Mouse (Mus musculus): ENCODE results near the gene Olfr129. TPM values are rescaled to one million over a fixed set of nuclear protein-coding genes. Genes with fewer than 3 reads are reported as not detected.

Olfr129 gene
- not detected in 2 replicates for polyA plus RNA-seq (2016; fragmentation: Nextera tagmentation; extraction: Ambion mirVana)

- Histone ChIP-seq H3K4me3 (no peak within 1 kb of the TSS), H3K9me3 (replicated peaks) (no peaks in the 10 kb centered on the region), H3K27me3 (ENCODE audit: low read depth, poor library complexity, severe bottlenecking) (no peaks in the 10 kb centered on the region), H3K36me3 (no peaks in the 10 kb centered on the region), H3K4me1 (no peaks in the 10 kb centered on the region), H3K27ac (replicated peaks) (no peak within 1 kb of the TSS)
- 69% methylated on average over 1 of the region's 1 CpGs for WGBS
- DNase-seq (ENCODE audit: low spot score): no peak
Measured at GRCm38 (mm10) chr17:38059979-38060378, at the start of gene Olfr129. Gene Olfr129, minus strand, starts transcription at chr17:38060079.

- Histone ChIP-seq H3K9me3 (replicated peaks) (no peaks in the 10 kb centered on the region), H3K36me3 (no peaks in the 10 kb centered on the region), H3K4me3 (no peak within 1 kb of the TSS), H3K27ac (replicated peaks) (no peak within 1 kb of the TSS), H3K27me3 (ENCODE audit: low read depth, poor library complexity, severe bottlenecking) (no peaks in the 10 kb centered on the region), H3K4me1 (no peaks in the 10 kb centered on the region)
- DNase-seq (ENCODE audit: low spot score): no peak
Measured at GRCm38 (mm10) chr17:38088593-38088992, 28.7 kb upstream of the Olfr129 start, which contains the start of gene Olfr131. Gene Olfr131, minus strand, starts transcription at chr17:38088693.

GRCm38 (mm10) chr17:38082364-38082763 lies 22.5 kb upstream of the Olfr129 start:
- WGBS: 94% methylated on average over 4 of the region's 4 CpGs
- Histone ChIP-seq H3K36me3 (no peaks in the 10 kb centered on the region), H3K27ac (replicated peaks) (no peak overlapping the region)

GRCm38 (mm10) chr17:38063621-38064020 lies 3.7 kb upstream of the Olfr129 start, which contains the start of gene Olfr130:
Gene Olfr130, plus strand, starts transcription at chr17:38063921.
- H3K4me1 ChIP-seq: no peaks in the 10 kb centered on the region
- H3K27me3 ChIP-seq (ENCODE audit: low read depth, poor library complexity, severe bottlenecking): no peaks in the 10 kb centered on the region
- no peak for DNase-seq (ENCODE audit: low spot score)
- 94% methylated on average over 1 of the region's 1 CpGs for WGBS
- H3K9me3 ChIP-seq (replicated peaks): no peaks in the 10 kb centered on the region
- no peak within 1 kb of the TSS for H3K4me3 ChIP-seq
- no peak within 1 kb of the TSS for H3K27ac ChIP-seq (replicated peaks)
- H3K36me3 ChIP-seq: no peaks in the 10 kb centered on the region

More at GRCm38 (mm10) chr17:38082364-38082763, 22.5 kb upstream of the Olfr129 start:
- H3K4me1 ChIP-seq: no peaks in the 10 kb centered on the region
- DNase-seq (ENCODE audit: low spot score): no peak
- H3K9me3 ChIP-seq (replicated peaks): no peaks in the 10 kb centered on the region; the same call in 1 of the 2 replicates
- H3K27me3 ChIP-seq (ENCODE audit: low read depth, poor library complexity, severe bottlenecking): no peaks in the 10 kb centered on the region
- no peak overlapping the region for H3K4me3 ChIP-seq

- Histone ChIP-seq H3K4me1 (no peaks in the 10 kb centered on the region), H3K36me3 (no peaks in the 10 kb centered on the region), H3K27ac (replicated peaks) (no peak overlapping the region), H3K9me3 (replicated peaks) (no peaks in the 10 kb centered on the region), H3K27me3 (ENCODE audit: low read depth, poor library complexity, severe bottlenecking) (no peaks in the 10 kb centered on the region), H3K4me3 (no peak overlapping the region)
- no peak for DNase-seq (ENCODE audit: low spot score)
- 34% methylated on average over 5 of the region's 5 CpGs for WGBS
Measured at GRCm38 (mm10) chr17:38026297-38026696, 33.6 kb downstream of the Olfr129 start.

GRCm38 (mm10) chr17:38016341-38016740 lies 43.5 kb downstream of the Olfr129 start:
- Histone ChIP-seq H3K27ac (replicated peaks) (no peak overlapping the region), H3K4me3 (no peak overlapping the region), H3K4me1 (no peaks in the 10 kb centered on the region), H3K27me3 (ENCODE audit: low read depth, poor library complexity, severe bottlenecking) (no peaks in the 10 kb centered on the region), H3K9me3 (replicated peaks) (no peaks in the 10 kb centered on the region), H3K36me3 (no peaks in the 10 kb centered on the region)
- no peak for DNase-seq (ENCODE audit: low spot score)
- WGBS: 86% methylated on average over 2 of the region's 2 CpGs

GRCm38 (mm10) chr17:38004996-38005395 lies 54.9 kb downstream of the Olfr129 start:
- Histone ChIP-seq H3K27ac (replicated peaks) (no peak overlapping the region), H3K4me1 (no peaks in the 10 kb centered on the region), H3K4me3 (no peak overlapping the region), H3K27me3 (ENCODE audit: low read depth, poor library complexity, severe bottlenecking) (no peaks in the 10 kb centered on the region), H3K36me3 (no peaks in the 10 kb centered on the region), H3K9me3 (replicated peaks) (peaks cover 4% of the 10 kb centered on the region; the same call in 1 of the 2 replicates)
- no peak for DNase-seq (ENCODE audit: low spot score)
- WGBS: 76% methylated on average over 2 of the region's 2 CpGs

Other genes with a start within 250 kb of the Olfr129 start
- not detected in 2 replicates for gene Olfr125, start 227.1 kb downstream of the Olfr129 start, polyA plus RNA-seq (2016; fragmentation: Nextera tagmentation; extraction: Ambion mirVana)
- not detected in 2 replicates for gene Olfr126, start 212.6 kb downstream of the Olfr129 start, polyA plus RNA-seq (2016; fragmentation: Nextera tagmentation; extraction: Ambion mirVana)
- not detected in 2 replicates for gene Olfr127, start 159.6 kb downstream of the Olfr129 start, polyA plus RNA-seq (2016; fragmentation: Nextera tagmentation; extraction: Ambion mirVana)
- not detected in 2 replicates for gene Olfr128, start 139.5 kb downstream of the Olfr129 start, polyA plus RNA-seq (2016; fragmentation: Nextera tagmentation; extraction: Ambion mirVana)
- not detected in 2 replicates for gene Olfr761, start 107.0 kb downstream of the Olfr129 start, polyA plus RNA-seq (2016; fragmentation: Nextera tagmentation; extraction: Ambion mirVana)
- gene Olfr130, start 3.8 kb upstream of the Olfr129 start, polyA plus RNA-seq (2016; fragmentation: Nextera tagmentation; extraction: Ambion mirVana): not detected in 2 replicates
- not detected in 2 replicates for gene Olfr131, start 28.6 kb upstream of the Olfr129 start, polyA plus RNA-seq (2016; fragmentation: Nextera tagmentation; extraction: Ambion mirVana)
- gene Olfr132, start 74.4 kb upstream of the Olfr129 start, polyA plus RNA-seq (2016; fragmentation: Nextera tagmentation; extraction: Ambion mirVana): not detected in 2 replicates
- not detected in 2 replicates for gene Olfr133, start 85.2 kb upstream of the Olfr129 start, polyA plus RNA-seq (2016; fragmentation: Nextera tagmentation; extraction: Ambion mirVana)
- gene Olfr134, start 111.3 kb upstream of the Olfr129 start, polyA plus RNA-seq (2016; fragmentation: Nextera tagmentation; extraction: Ambion mirVana): not detected in 2 replicates
- gene Olfr135, start 144.3 kb upstream of the Olfr129 start, polyA plus RNA-seq (2016; fragmentation: Nextera tagmentation; extraction: Ambion mirVana): not detected in 2 replicates
- gene Olfr138, start 201.0 kb upstream of the Olfr129 start, polyA plus RNA-seq (2016; fragmentation: Nextera tagmentation; extraction: Ambion mirVana): not detected in 2 replicates
- not detected in 2 replicates for gene Olfr137, start 247.5 kb upstream of the Olfr129 start, polyA plus RNA-seq (2016; fragmentation: Nextera tagmentation; extraction: Ambion mirVana)